Mouse (Mus musculus): Measurements from ENCODE around the gene 4930544D05Rik.
A peak's percentile ranks its signal among the peaks of the same experiment; 100 is the strongest.

Gene 4930544D05Rik

GRCm38 (mm10) chr11:70605024-70605566, 10.6 kb upstream of the 4930544D05Rik start:
- DNase-seq = peak; percentile 75

GRCm38 (mm10) chr11:70606717-70607116, 8.9 kb upstream of the 4930544D05Rik start:
- no peak for DNase-seq

GRCm38 (mm10) chr11:70607611-70608010, 8.0 kb upstream of the 4930544D05Rik start:
- no peak for DNase-seq

GRCm38 (mm10) chr11:70608381-70609066, 7.1 kb upstream of the 4930544D05Rik start:
- DNase-seq = peak; percentile 73

- no peak for DNase-seq
Observed at GRCm38 (mm10) chr11:70610752-70611151, 4.9 kb upstream of the 4930544D05Rik start.

- no peak for DNase-seq
Observed at GRCm38 (mm10) chr11:70612505-70612904, 3.1 kb upstream of the 4930544D05Rik start.

- peak; percentile 68 for DNase-seq
Observed at GRCm38 (mm10) chr11:70615074-70615473, 574 bp upstream of the 4930544D05Rik start.

- DNase-seq = no peak
Observed at GRCm38 (mm10) chr11:70619101-70619500, 3.5 kb downstream of the 4930544D05Rik start, which contains the start of gene Chrne. Gene Chrne (minus strand): TSS chr11:70619216.

GRCm38 (mm10) chr11:70621972-70622814, 6.5 kb downstream of the 4930544D05Rik start:
- DNase-seq = no peak

GRCm38 (mm10) chr11:70623053-70623742, 7.5 kb downstream of the 4930544D05Rik start:
- no peak for DNase-seq

- no peak for DNase-seq
Observed at GRCm38 (mm10) chr11:70625473-70625872, 9.8 kb downstream of the 4930544D05Rik start.

GRCm38 (mm10) chr11:70626877-70627276, 11.2 kb downstream of the 4930544D05Rik start:
- DNase-seq = peak; percentile 49

GRCm38 (mm10) chr11:70628431-70628830, 12.8 kb downstream of the 4930544D05Rik start:
- no peak for DNase-seq

GRCm38 (mm10) chr11:70629557-70629956, 13.9 kb downstream of the 4930544D05Rik start:
- no peak for DNase-seq

GRCm38 (mm10) chr11:70630129-70630528, 14.5 kb downstream of the 4930544D05Rik start:
- peak; percentile 75 for DNase-seq

- no peak for DNase-seq
Observed at GRCm38 (mm10) chr11:70635601-70636000, 20.0 kb downstream of the 4930544D05Rik start.

- no peak for DNase-seq
Observed at GRCm38 (mm10) chr11:70637764-70638163, 22.1 kb downstream of the 4930544D05Rik start.

GRCm38 (mm10) chr11:70638293-70638692, 22.6 kb downstream of the 4930544D05Rik start:
- DNase-seq = no peak

GRCm38 (mm10) chr11:70638714-70639278, 23.1 kb downstream of the 4930544D05Rik start, which contains the start of gene Gp1ba:
Gene Gp1ba (plus strand): TSS chr11:70639122.
- DNase-seq = no peak

GRCm38 (mm10) chr11:70639976-70640375, 24.3 kb downstream of the 4930544D05Rik start:
- no peak for DNase-seq

GRCm38 (mm10) chr11:70641241-70641640, 25.6 kb downstream of the 4930544D05Rik start:
- DNase-seq = no peak

GRCm38 (mm10) chr11:70643051-70643450, 27.4 kb downstream of the 4930544D05Rik start:
- DNase-seq = no peak
